Mouse (Mus musculus): ENCODE measurements at regions not wholly inside any gene's neighbourhood (a gene's known extent, or its start where the extent isn't known, plus 50 kb on each side); places are given as distances from the start of the nearest gene placed in this dataset.

DNA sequence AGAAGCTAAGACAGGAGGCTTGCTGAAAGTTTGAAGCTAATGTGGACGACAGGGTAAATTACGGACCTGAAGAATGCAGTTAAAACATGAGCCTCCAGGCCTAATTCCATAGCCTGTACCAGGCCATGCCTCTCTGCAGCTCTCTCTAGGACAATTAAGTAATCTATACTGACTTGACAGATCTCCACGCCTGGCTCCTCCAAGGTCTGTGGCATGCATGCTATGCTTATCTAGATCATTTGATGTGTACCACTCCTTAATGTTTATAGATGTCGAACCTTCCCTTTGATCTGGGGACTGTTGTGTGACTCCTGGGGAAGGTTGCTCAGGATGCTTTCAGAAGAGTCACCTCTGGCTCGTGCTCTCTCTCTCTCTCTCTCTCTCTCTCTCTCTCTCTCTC is 62.2 kb upstream of the Cd55 start:
- Histone ChIP-seq H3K9me3 (ENCODE audit: control insufficient read depth, low read length) (no peaks in the 10 kb centered on the region), H3K27ac (ENCODE audit: low read depth, low read length) (no peak overlapping the region), H3K9ac (ENCODE audit: low read depth, low read length) (no peak overlapping the region), H3K4me1 (ENCODE audit: control insufficient read depth, insufficient read depth, low read length) (no peaks in the 10 kb centered on the region), H3K4me3 (ENCODE audit: low read length) (no peak overlapping the region), H3K27me3 (ENCODE audit: control insufficient read depth, insufficient read depth, low read length) (no peaks in the 10 kb centered on the region), H3K36me3 (ENCODE audit: control insufficient read depth, insufficient read depth, low read length) (no peaks in the 10 kb centered on the region), H3K4me2 (replicated peaks; ENCODE audit: low read depth, low read length) (no peak overlapping the region)
- ATAC-seq (ENCODE audit: low FRiP score, low TSS enrichment) = no peak
- 26% methylated on average over 5 of the region's 5 CpGs for WGBS

GRCm38 (mm10) chr1:130517868-130518267 is 55.3 kb upstream of the Cd55 start:
- Histone ChIP-seq H3K9me3 (ENCODE audit: control insufficient read depth, low read length) (no peaks in the 10 kb centered on the region), H3K36me3 (ENCODE audit: control insufficient read depth, insufficient read depth, low read length) (no peaks in the 10 kb centered on the region), H3K9ac (ENCODE audit: low read depth, low read length) (no peak overlapping the region), H3K4me3 (ENCODE audit: low read length) (no peak overlapping the region), H3K27me3 (ENCODE audit: control insufficient read depth, insufficient read depth, low read length) (no peaks in the 10 kb centered on the region), H3K4me1 (ENCODE audit: control insufficient read depth, insufficient read depth, low read length) (no peaks in the 10 kb centered on the region), H3K27ac (ENCODE audit: low read depth, low read length) (no peak overlapping the region), H3K4me2 (replicated peaks; ENCODE audit: low read depth, low read length) (no peak overlapping the region)
- WGBS = 45% methylated on average over 5 of the region's 5 CpGs
- no peak for ATAC-seq (ENCODE audit: low FRiP score, low TSS enrichment)

DNA sequence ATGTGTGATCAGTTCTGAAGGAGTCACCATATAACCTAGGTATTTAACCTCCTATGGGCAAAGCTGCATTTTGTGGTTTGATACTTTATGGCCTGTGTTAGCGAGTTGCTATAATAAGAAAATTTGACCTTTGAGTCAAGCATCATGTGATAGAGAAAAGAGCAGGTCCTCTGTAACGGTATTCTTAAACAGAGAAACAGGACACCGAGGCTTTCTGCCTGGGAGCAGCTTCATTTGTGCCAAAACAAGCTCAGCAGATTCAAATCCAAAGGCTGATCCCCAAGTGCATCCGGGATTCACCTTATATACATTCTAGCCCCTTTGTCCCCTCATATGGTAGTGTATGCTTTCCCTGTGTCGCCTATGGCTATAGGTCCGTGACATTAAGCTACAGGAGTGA is 54.1 kb upstream of the Cd55 start:
- H3K4me2 ChIP-seq (replicated peaks; ENCODE audit: low read depth, low read length) = no peak overlapping the region
- 69% methylated on average over 6 of the region's 6 CpGs for WGBS
- no peak overlapping the region for H3K27ac ChIP-seq (ENCODE audit: low read depth, low read length)
- ATAC-seq (ENCODE audit: low FRiP score, low TSS enrichment) = no peak
- H3K4me3 ChIP-seq (ENCODE audit: low read length) = no peak overlapping the region
- H3K9me3 ChIP-seq (ENCODE audit: control insufficient read depth, low read length) = no peaks in the 10 kb centered on the region
- no peaks in the 10 kb centered on the region for H3K36me3 ChIP-seq (ENCODE audit: control insufficient read depth, insufficient read depth, low read length)
- H3K27me3 ChIP-seq (ENCODE audit: control insufficient read depth, insufficient read depth, low read length) = no peaks in the 10 kb centered on the region
- H3K4me1 ChIP-seq (ENCODE audit: control insufficient read depth, insufficient read depth, low read length) = no peaks in the 10 kb centered on the region
- H3K9ac ChIP-seq (ENCODE audit: low read depth, low read length) = no peak overlapping the region

DNA sequence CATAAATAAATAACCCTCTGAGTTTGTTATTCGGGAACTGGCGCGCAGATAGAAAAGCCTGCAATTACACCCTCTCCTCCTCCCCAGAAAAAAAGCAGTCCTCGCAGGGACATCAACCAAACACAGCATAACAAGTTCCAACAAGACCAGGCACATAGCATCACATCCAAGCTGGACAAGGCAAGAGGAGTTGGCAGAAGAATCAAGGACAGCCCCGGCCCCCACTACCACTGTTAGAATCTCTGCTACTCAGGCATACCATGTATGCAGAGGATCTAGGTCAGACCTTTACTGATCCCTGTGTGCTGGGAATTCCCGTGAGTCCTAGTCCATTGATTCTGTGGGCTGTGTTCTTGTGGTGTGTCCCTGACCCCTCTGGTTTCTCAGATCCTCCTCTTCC is 52.8 kb upstream of the Cd55 start:
- Histone ChIP-seq H3K36me3 (ENCODE audit: control insufficient read depth, insufficient read depth, low read length) (no peaks in the 10 kb centered on the region), H3K9ac (ENCODE audit: low read depth, low read length) (no peak overlapping the region), H3K27ac (ENCODE audit: low read depth, low read length) (no peak overlapping the region), H3K4me2 (replicated peaks; ENCODE audit: low read depth, low read length) (no peak overlapping the region), H3K27me3 (ENCODE audit: control insufficient read depth, insufficient read depth, low read length) (no peaks in the 10 kb centered on the region), H3K9me3 (ENCODE audit: control insufficient read depth, low read length) (no peaks in the 10 kb centered on the region), H3K4me1 (ENCODE audit: control insufficient read depth, insufficient read depth, low read length) (no peaks in the 10 kb centered on the region), H3K4me3 (ENCODE audit: low read length) (no peak overlapping the region)
- WGBS = 64% methylated on average over 6 of the region's 6 CpGs
- ATAC-seq (ENCODE audit: low FRiP score, low TSS enrichment) = no peak; the same call in 1 of the 2 replicates

- WGBS = 57% methylated on average over 1 of the region's 1 CpGs
- Histone ChIP-seq H3K9ac (ENCODE audit: low read depth, low read length) (no peak overlapping the region), H3K36me3 (ENCODE audit: control insufficient read depth, insufficient read depth, low read length) (no peaks in the 10 kb centered on the region), H3K4me3 (ENCODE audit: low read length) (no peak overlapping the region), H3K4me1 (ENCODE audit: control insufficient read depth, insufficient read depth, low read length) (no peaks in the 10 kb centered on the region), H3K9me3 (ENCODE audit: control insufficient read depth, low read length) (no peaks in the 10 kb centered on the region), H3K4me2 (replicated peaks; ENCODE audit: low read depth, low read length) (no peak overlapping the region), H3K27me3 (ENCODE audit: control insufficient read depth, insufficient read depth, low read length) (no peaks in the 10 kb centered on the region), H3K27ac (ENCODE audit: low read depth, low read length) (no peak overlapping the region)
- ATAC-seq (ENCODE audit: low FRiP score, low TSS enrichment) = no peak
These were observed 50.9 kb upstream of the Cd55 start for GRCm38 (mm10) chr1:130513482-130513881.

GRCm38 (mm10) chr1:130512798-130513405 is 50.4 kb upstream of the Cd55 start:
- 69% methylated on average over 4 of the region's 4 CpGs for WGBS
- Histone ChIP-seq H3K36me3 (ENCODE audit: control insufficient read depth, insufficient read depth, low read length) (no peaks in the 10 kb centered on the region), H3K4me2 (replicated peaks; ENCODE audit: low read depth, low read length) (no peak overlapping the region), H3K9ac (ENCODE audit: low read depth, low read length) (no peak overlapping the region), H3K4me1 (ENCODE audit: control insufficient read depth, insufficient read depth, low read length) (no peaks in the 10 kb centered on the region), H3K27ac (ENCODE audit: low read depth, low read length) (0 out of 2 replicates have a peak overlapping the region, but pooled peaks have one; percentile 9), H3K27me3 (ENCODE audit: control insufficient read depth, insufficient read depth, low read length) (no peaks in the 10 kb centered on the region), H3K4me3 (ENCODE audit: low read length) (no peak overlapping the region), H3K9me3 (ENCODE audit: control insufficient read depth, low read length) (no peaks in the 10 kb centered on the region)
- ATAC-seq (ENCODE audit: low FRiP score, low TSS enrichment) = no peak
